Mouse (Mus musculus): ENCODE measurements around the gene Faf1. TPM values are rescaled to one million over a fixed set of nuclear protein-coding genes. Genes with fewer than 3 reads are reported as not detected.

The Faf1 gene
- total RNA-seq, 2 experiments from 2014 or later = 38.8 to 40.3 TPM

DNA sequence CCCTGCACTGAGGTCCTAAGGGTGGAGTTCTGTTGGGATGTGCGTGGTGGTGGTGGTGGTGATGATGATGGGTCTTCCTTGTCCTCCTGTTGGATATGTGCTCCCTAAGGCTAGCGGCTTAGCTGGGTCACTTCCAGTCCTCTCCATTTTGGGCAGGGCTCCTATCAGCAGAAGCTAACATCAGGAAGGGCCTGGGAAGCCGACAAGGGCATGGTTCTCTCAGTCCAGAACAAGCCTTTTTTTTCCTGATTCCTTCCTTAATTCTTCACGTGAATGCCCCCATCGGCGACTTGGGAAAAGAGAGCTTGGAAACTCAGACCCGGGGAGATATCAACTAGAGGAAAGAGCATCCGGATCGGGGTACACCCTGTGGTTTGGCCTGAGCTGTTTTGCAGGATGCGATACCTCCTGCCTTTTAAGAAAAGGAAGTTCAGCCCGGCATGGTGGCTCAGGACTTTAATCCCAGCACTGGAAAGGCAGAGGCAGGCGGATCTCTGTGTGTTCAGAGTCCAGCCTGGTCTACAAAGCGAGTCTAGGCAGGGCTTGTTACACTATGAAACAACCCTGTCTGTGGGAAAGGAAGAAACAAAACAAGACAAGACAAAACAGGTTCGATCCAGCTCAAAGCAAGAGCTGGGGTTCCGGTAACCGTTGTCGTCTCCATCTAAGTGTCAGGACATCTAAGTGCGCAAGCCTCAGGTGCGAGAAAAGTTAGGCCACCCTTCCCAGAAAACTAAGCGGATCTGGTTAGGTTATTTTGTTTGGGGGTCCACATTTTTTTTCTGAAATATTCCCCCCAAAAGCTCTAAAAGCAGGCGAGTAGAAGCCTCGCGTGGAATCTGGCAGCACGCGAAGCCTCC, 299.2 kb downstream of the Faf1 start:
- intact Hi-C loops (cut with DNase I) = no loop called here
- no peak for DNase-seq (ENCODE audit: low spot score)

DNA sequence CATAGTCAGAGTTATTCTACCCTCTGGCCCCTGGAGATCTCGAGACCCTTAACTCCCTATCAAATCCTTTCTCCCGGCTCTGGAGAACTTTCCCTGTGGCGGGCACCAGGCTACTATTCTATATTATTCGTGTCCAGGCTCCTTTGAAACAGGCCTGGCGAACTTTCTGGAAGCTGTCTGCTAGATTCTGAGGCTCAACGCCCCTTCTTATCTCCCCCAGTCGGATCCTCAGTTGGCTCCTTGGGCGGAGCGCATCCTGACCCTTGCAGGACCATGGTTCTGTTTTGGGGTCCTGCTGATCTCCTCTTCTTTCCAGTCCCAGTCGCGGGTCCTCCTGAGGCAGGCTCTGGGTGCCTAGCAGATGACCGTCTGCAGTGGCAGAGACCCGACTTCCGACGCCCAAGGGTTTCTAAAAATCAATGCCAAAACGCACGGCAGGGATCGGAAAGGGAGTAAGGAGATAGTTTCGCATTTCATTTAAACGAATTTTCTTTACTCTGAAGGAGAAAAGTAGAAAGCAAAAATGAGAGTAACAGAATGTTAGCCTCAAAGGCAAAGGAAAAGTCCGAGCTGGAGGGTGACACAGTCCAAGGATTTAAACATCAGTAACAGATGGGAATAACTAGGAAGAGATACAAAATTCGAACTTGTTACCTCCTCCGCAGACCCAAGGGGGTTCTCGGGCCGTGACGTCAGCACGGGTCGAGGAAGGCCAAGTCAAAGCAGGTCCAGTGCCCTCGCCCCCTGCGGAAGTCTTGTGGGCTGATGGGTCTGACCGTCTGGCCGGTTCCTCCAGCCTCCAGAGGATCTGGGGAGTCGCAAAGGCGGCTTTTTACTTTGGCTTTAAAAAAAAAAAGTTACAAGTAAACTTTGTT, 300.1 kb downstream of the Faf1 start:
- intact Hi-C loops (cut with DNase I) = no loop called here
- no peak for DNase-seq (ENCODE audit: low spot score)

DNA sequence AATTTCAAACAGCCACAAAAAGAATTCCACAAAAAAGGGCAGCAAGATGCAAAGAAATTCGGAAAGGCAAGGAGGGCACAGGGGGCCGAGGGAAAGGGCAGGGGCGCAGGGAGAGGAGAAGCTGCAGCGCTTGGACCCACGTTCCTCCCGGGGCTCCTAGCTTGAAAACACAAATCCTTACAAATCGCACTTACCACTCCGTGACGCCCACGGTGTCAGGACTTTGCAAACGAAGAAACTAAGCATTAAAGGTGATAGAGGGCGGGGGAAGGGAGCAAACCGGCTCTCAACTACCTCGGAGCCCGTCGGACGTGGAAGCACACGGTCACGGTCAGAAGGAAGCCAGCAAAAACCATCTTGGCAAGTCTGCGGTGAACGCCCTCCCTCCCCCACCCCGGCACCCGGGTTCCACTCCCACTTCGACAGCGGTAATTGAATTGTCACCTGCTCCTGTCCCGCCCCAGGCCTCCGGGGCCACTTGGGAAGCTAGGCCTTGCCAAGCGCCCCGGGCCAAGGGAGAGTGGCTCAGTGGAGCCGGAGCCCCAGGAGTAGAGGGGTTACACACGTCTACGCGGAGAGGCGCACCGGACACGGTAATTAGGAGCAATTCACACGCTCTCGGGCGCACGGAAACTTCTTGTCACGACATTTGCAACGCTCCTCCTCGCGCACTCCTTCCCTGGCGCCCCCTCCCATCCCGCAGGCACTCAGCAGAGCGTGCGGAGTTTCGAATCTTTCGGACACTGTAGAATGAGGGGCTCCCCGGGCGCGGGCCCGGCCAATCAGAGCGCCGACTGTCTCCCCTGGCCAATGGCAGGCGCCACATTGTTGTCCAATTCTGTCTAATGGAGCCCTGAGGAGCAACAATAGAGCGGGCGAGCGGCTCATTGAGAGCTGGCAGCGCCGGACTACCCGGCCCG, 301.0 kb downstream of the Faf1 start, which contains the start of gene Dmrta2:
TSS of gene Dmrta2 (plus strand) at position 906 of the 920 bp plus-strand sequence.
- no peak for DNase-seq (ENCODE audit: low spot score)
- intact Hi-C loops (cut with DNase I) = no loop called here

DNA sequence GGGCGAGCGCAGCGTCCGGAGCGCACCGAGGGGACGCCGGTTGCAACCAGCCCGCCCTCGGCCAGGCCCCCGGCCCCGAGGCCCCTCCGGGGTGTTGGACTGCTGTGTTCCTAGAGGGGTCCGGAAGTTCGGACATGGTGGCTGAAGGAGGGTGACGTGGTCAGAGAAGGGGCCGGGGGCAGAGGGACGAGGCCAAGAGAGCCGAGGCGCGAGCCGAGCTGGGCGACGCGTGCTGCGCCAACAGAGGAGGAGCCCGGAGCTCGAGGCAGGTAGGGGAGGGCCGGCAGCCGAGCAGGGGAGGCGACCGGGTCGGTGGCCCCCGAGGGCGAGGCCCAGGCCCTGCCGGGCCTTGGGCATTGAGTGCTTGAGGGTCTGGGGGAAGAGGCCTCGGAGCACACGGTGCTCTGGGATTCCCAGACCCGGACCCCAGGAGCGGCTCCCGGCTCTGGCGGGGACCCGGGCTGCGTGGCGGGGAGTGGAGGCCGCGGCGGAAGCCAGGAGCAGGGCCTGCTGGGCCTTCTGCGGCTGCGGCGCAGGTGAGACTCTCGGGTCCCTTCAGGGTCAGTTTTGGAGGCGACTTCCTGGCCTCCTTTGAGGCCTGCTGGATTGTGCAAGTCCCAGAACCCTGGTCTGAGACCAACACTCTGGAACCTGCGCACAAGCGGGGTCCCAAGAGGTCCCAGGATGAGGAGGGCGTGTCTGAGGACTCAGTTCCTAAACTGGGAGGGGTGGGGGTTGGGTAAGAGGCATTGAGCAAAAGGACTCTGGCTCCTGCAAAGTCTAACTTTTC, 301.9 kb downstream of the Faf1 start:
- DNase-seq (ENCODE audit: low spot score) = no peak
- intact Hi-C loops (cut with DNase I) = no loop called here

DNA sequence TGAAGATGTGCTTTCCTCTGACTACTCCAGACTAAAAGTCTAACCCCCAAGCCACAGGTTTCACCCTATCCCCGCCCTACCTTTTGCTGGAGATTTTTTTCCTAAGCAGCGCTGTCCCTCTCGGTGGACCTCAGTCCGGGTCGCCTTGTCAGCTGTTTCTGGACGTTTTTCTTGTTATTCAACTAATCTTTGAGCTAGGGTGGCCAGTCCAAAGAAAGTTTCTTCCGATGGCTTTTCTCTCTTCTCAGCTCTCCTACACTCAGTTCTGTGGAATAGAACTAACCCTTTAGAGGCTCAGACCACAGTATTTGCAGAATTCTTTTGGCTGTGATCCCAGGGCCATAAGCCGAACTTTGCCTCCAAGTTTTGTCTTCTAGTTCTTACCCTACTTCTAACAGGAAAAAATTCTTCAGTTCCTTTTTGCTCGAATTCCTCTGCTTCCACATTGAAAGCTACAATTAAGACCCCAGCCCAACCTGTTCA, 302.5 kb downstream of the Faf1 start:
- intact Hi-C loops (cut with DNase I) = no loop called here
- DNase-seq (ENCODE audit: low spot score) = no peak

DNA sequence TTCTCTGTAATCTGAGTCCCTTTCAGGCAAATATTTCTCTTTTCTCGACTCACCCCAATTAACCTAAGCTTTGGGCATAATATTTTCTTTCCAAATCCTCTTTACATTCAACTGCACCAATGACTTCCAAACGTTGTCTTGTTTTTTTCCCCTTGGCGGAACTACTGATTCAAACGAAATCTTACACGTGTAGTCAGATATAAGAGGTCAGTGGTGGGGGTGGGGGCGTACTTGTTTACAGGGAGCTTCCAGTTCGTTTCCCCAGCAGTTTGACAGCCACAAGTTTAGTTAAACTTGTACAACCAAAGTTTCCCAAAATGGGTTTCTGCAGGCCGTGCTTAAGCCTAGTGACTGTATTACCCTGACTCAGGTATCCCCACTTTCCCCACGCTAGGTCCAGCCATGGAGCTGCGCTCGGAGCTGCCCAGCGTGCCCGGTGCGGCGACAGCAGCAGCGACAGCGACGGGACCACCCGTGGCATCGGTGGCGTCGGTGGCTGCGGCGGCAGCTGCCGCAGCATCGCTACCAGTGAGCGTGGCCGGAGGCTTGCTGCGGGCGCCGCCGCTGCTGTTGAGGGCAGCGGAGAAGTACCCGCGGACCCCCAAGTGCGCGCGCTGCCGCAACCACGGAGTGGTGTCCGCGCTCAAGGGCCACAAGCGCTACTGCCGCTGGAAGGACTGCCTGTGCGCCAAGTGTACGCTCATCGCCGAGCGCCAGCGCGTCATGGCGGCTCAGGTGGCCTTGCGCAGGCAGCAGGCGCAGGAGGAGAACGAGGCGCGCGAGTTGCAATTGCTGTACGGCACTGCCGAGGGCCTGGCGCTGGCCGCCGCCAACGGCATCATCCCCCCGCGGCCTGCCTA, 303.3 kb downstream of the Faf1 start:
- intact Hi-C loops (cut with DNase I) = no loop called here

DNA sequence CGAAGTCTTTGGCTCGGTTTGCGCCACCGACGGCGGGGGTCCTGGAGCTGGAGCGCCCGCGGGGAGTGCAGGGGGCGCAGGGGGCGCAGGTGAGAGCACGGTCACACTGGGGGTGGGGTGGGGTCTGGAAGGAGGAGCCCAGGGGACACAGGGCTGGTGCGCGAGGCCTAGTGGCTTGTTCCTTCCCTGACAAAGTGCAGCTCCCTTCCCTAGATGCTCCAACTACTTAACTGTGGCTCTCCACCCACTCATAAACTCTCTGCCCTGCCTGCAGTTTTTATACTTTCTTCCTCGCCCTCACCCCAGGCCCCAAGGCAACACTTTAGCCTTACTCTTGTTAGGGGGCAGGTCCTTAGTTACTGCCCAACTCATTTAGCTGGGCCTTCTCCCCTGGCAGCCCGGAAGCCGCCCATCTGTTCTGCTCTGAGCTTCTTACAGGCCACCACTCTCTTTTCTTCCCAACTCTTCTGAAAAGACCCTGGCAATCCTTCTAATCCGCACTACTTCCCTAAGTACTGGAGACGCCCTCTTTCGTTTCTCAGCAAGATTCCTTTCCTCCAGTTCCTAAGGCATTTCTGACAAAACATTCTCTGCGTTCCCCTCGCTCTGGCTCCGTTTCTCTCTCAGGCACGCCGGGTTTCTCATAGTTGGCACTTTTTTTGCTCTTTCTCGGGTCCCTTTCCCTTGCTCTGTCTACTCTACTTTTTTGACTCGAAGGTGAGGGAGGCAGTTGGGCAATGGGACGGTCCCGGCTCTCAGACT, 304.1 kb downstream of the Faf1 start:
- DNase-seq (ENCODE audit: low spot score) = no peak
- intact Hi-C loops (cut with DNase I) = no loop called here

More for the DNA sequence above, 303.3 kb downstream of the Faf1 start:
- no peak for DNase-seq (ENCODE audit: low spot score)

DNA sequence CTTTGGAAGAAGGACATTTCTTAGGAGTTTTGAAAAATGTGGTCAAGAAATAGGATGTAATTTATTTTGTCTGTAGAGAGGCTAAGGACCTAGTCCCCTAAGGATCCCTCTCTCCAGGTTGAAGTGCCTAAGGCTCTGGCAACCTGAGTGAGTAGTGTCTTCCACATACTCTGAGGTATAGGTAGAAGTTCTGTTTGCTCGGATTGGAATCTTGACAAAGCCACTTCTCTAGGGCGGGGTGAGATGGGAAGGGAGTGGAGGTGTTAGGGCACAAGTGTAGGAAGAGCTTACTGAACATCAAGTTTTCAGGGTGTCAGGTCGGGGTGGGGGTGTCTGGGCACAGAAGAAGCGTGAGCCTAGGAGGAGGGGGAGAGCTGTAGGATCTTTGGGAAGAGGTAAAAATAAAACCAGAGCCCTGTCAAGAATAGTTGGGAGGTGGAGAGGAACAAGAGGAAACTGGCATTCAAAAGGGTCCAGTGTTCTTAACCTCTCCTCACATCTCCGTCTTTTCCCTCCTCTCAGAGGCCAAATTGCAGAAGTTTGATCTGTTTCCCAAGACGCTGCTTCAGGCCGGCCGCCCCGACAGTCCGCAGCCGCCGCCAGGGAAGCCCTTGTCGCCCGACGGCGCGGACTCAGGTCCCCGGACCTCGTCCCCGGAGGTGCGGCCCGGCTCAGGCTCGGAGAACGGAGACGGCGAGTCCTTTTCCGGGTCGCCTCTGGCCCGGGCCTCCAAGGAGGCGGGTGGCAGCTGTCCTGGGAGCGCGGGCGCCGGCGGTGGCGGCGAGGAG, 304.9 kb downstream of the Faf1 start:
- DNase-seq (ENCODE audit: low spot score) = no peak
- intact Hi-C loops (cut with DNase I) = no loop called here

DNA sequence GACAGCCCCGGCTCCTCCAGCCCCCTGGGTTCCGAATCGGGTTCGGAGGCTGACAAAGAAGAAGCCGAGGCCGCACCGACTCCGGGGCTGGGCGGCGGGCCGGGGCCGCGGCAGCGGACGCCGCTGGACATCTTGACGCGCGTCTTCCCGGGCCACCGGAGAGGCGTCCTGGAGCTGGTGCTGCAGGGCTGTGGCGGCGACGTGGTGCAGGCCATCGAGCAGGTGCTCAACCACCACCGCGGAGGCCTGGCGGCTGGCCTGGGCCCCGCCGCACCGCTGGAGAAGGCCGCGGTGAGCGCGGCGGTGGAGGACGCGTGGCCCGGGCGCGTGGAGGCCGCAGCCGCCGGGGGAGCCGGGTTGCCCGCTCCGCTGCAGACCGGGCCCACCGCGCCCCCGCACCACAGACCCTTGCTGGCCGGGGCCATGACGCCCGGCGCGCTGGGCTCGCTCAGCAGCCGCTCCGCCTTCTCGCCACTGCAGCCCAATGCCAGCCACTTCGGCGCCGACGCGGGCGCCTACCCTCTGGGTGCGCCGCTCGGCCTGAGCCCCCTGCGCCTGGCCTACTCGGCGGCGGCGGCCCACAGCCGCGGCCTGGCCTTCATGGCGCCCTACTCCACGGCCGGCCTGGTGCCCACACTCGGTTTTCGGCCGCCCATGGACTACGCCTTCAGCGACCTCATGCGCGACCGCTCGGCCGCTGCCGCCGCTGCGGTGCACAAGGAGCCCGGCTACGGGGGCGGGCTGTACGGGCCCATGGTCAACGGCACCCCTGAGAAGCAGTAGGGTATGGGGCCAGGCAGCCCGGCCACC, 305.7 kb downstream of the Faf1 start:
- DNase-seq (ENCODE audit: low spot score) = no peak
- intact Hi-C loops (cut with DNase I) = no loop called here

DNA sequence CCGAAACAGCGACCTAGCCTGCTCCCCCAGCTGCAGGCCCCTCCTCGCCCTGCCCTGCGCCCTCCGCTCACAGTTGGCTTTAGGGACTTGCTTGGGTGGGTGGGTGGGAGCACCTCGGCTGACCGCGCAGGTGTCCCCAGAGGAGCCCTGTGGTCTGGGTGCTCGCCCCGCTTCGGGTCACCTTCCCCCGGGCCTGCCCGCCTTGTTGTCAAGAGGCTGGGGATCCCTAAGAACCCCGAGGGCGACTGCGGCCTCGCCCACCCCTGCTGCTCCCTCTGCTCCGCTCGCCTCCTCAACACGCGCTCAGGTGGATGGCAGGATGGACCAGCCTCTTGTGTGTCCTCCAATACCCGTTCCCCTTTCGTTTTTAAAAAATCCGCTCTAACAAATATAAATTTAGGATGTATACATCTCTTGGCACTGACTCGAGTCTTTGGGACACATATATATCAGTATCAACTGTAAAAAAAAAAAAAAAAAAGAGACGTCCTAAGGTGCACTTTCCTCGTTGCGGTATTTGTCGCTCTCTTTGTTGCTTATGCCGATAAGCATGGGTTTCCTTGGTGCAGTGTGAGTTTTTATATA, 306.4 kb downstream of the Faf1 start:
- DNase-seq (ENCODE audit: low spot score) = no peak
- intact Hi-C loops (cut with DNase I) = no loop called here

DNA sequence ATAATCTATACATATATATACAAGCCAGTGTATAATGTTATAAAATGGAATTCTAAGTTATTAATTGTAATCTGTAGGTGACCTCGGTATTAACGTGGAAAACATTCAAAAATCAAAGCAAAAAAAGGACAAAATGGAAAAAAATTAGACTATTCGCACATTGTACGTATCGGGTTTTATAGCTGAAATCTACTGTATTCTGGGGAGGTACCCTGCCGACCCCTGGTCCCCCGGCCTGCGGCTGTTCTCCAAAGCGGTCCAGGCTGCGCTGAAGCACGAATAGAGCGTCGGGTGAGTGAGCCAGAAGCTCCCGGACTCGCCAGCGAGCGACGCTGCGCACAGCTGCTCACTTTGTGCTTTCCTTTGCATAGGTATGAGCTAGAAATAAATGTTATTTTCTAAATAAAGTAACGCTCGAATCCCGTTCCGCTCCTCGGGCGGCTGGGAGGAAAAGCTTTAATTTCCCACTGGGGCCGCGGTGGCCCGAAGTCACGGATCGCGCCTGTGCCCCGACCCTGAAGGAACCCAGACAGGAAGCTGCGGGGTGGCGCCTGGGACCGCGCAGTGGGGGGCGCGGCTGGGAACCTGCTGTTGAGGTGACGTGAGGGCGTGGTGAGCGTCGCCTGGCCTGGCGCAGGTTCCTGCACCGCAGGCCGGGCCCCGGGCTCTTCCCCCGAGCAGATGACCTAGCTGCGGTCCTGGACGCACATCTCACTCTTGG, 307.1 kb downstream of the Faf1 start:
- DNase-seq (ENCODE audit: low spot score) = no peak
- intact Hi-C loops (cut with DNase I) = no loop called here

DNA sequence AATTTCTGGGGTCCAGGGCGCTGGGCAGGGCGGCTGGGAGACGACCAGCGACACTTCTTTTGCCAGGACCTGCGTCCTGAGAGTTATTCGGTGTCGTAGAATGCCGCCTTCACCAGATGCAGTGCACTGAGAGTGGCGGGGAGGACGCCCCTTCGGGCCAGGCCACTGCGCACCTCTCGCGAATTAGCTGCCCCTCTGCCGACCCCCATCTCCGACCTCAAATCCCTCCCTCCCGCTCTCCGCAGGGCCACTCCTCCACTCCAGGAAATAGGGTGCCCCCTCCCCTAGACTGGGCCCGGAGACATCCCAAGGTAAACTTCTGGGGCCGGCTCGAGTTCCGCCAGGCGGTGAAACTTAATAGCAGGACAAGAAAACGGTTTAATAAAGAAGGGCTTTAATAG, 307.6 kb downstream of the Faf1 start:
- DNase-seq (ENCODE audit: low spot score) = no peak
- intact Hi-C loops (cut with DNase I) = no loop called here

DNA sequence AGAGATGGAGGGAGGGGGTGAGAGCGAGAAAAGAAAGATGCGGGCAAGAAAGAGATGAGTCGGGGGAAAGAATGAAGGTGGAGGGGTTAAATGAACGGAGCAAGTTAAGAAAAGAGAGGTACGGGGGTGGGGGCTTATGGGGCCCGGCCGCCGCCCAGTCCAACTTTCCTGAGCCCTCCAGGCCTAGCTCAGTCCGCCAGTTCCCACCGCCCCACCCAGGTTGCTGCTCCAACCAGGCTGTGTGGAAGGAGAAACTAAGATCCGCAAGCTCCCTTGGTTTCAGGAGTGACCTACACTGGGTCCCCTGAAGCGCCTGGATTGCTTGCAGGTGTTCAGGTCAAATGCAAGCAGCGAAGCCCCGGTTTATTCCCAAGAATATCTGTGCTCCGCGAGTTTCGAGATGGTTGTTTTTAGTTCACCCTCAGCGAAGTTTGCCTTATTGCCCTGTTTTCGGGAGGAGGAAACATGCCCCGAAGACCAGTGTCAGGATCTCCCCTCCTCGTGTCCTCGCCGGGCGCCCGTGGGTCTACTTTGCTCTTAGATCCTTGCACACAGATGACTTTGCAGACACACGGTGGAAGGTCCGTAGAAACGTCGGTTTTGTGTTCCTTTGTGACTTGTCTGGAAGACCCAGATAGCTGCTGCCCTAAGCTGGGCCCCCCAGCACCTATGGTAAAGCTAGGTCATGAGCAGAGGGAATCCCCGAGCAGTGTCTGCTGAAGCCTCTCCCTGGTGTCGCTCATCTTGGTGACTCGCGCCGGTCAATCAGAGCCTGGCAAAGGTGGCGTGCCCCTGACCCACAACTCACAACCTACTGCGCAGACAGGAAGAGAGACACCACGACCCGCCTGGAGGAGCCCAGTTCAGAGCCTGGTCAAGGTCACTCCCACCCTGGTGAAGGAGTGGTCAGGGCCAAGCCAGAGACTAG, 308.4 kb downstream of the Faf1 start:
- no peak for DNase-seq (ENCODE audit: low spot score)
- intact Hi-C loops (cut with DNase I) = no loop called here

Data from heart, postnatal 25 days (tissue).